Mouse (Mus musculus): ENCODE data around the gene Gna12. TPM values are rescaled to one million over a fixed set of nuclear protein-coding genes. Genes with fewer than 3 reads are reported as not detected.

Gna12 gene
- polyA plus RNA-seq, 1 experiment, result 86.9 TPM

- DNase-seq (ENCODE audit: low read depth), result peak; percentile 51
Observed at GRCm38 (mm10) chr5:140710315-140710714, 119.9 kb downstream of the Gna12 start.

Other genes with a start within 250 kb of the Gna12 start
- gene Lfng, start 223.1 kb downstream of the Gna12 start, polyA plus RNA-seq (2012; rRNA removed), result 53.1 and 66.0 TPM in 2 replicates
- 59.6 and 77.6 TPM in 2 replicates for gene Ttyh3, start 181.4 kb downstream of the Gna12 start, polyA plus RNA-seq (2012; rRNA removed)
- 13.4 and 14.8 TPM in 2 replicates for gene Iqce, start 128.1 kb downstream of the Gna12 start, polyA plus RNA-seq (2012; rRNA removed)
- 27.2 and 33.7 TPM in 2 replicates for gene Brat1, start 125.4 kb downstream of the Gna12 start, polyA plus RNA-seq (2012; rRNA removed)
- 1.8 TPM in 2 replicates for gene Amz1, start 106.3 kb downstream of the Gna12 start, polyA plus RNA-seq (2012; rRNA removed)
- 1.5 and 1.6 TPM in 2 replicates for gene Card11, start 170.2 kb upstream of the Gna12 start, polyA plus RNA-seq (2012; rRNA removed)